8 mouse cellular contexts compared by ENCODE assay signal in the genomic region with DNA sequence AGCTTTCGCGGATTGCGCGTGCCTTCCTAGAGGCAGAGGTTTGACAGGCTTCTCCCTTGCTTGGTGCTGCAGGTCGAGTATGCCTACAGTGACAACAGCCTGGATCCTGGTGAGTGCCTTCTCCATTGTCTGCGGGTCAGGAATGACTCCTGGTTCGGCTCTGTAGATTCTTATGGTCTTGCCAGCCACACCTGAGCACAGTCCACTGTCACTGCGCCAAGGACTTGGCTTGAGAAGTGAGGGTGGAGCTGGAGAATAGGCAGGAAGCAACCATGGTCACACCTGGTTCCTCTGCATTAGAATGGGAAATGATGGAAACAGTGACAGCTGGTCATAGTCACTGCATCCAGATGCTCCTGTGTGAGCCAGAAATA. TPM values are rescaled to one million over a fixed set of nuclear protein-coding genes. Genes with fewer than 3 reads are reported as not detected.
DNase-seq lines count a peak whose midpoint lies in the region; ATAC-seq and TF ChIP-seq lines count a peak whose summit lies in the region.

No protein-coding gene starts in this region.

- ATAC-seq in megakaryocyte, adult 5-6 weeks (ENCODE audit: poor library complexity, severe bottlenecking), result no peak
- ATAC-seq in forebrain, embryonic 15.5 days (replicated peaks), result no peak
- no peak for ATAC-seq in limb, embryonic 11.5 days (ENCODE audit: insufficient number of reproducible peaks, low FRiP score, low TSS enrichment, low read depth)

- WGBS in forebrain, embryonic 15.5 days, result 13% methylated on average over 8 of the region's 8 CpGs
- WGBS in limb, embryonic 11.5 days, result 9% methylated on average over 8 of the region's 8 CpGs
- WGBS in small intestine, adult 2 months, result 3% methylated on average over 8 of the region's 8 CpGs

- H3K27ac ChIP-seq in forebrain, embryonic 15.5 days (replicated peaks), result peak overlapping the region; percentile 86
- H3K27ac ChIP-seq in limb, embryonic 11.5 days (replicated peaks; ENCODE audit: low read depth, low read length), result no peak overlapping the region
- peak overlapping the region; percentile 94 for H3K27ac ChIP-seq in small intestine, adult 2 months (ENCODE audit: insufficient read depth, low read depth, low read length)

- H3K27me3 ChIP-seq in megakaryocyte, embryonic 14.5 days (replicated peaks), result no peaks in the 10 kb centered on the region
- H3K27me3 ChIP-seq in forebrain, embryonic 15.5 days, result no peaks in the 10 kb centered on the region
- H3K27me3 ChIP-seq in limb, embryonic 11.5 days (ENCODE audit: control insufficient read depth, insufficient read depth, low read length), result no peaks in the 10 kb centered on the region
- no peaks in the 10 kb centered on the region for H3K27me3 ChIP-seq in small intestine, adult 2 months (ENCODE audit: control insufficient read depth, insufficient read depth, low read length)

- H3K9ac ChIP-seq in forebrain, embryonic 15.5 days (replicated peaks), result peak overlapping the region; percentile 76
- H3K9ac ChIP-seq in limb, embryonic 11.5 days (ENCODE audit: low read length), result peak overlapping the region; percentile 67

- H3K4me1 ChIP-seq in megakaryocyte, embryonic 14.5 days, result peaks cover 72% of the 10 kb centered on the region
- H3K4me1 ChIP-seq in forebrain, embryonic 15.5 days, result peaks cover 38% of the 10 kb centered on the region
- H3K4me1 ChIP-seq in limb, embryonic 11.5 days (ENCODE audit: control insufficient read depth, insufficient read depth, low read length), result peaks cover 18% of the 10 kb centered on the region
- peaks cover 27% of the 10 kb centered on the region for H3K4me1 ChIP-seq in small intestine, adult 2 months (ENCODE audit: control insufficient read depth, insufficient read depth, insufficient read length, low read length)

- no peak for TF ChIP-seq CTCF in small intestine, adult 2 months (IDR thresholded peaks at IDR 0.05; ENCODE audit: extremely low read depth, insufficient read length, insufficient replicate concordance, low read depth, low read length)

- H3K9me3 ChIP-seq in megakaryocyte, embryonic 14.5 days, result no peaks in the 10 kb centered on the region
- H3K9me3 ChIP-seq in forebrain, embryonic 15.5 days, result no peaks in the 10 kb centered on the region
- no peaks in the 10 kb centered on the region for H3K9me3 ChIP-seq in limb, embryonic 11.5 days (ENCODE audit: control insufficient read depth, low read length)

- no peak for DNase-seq in limb, embryonic 11.5 days (ENCODE audit: low spot score)
- DNase-seq in thymus, postnatal 36 days, result no peak
- DNase-seq in cerebellum, postnatal 4 days (ENCODE audit: low spot score in 2 of 2), result no peak
- no peak for DNase-seq in thymus, adult 18-20 months

- TF ChIP-seq POLR2A in small intestine, adult 2 months (IDR thresholded peaks at IDR 0.05; ENCODE audit: low read depth, low read length), result peak; percentile 92

- H3K4me2 ChIP-seq in forebrain, embryonic 15.5 days (replicated peaks), result peak overlapping the region; percentile 89
- H3K4me2 ChIP-seq in limb, embryonic 11.5 days (ENCODE audit: low read depth, severe bottlenecking), result peak overlapping the region; percentile 91

- peaks cover 80% of the 10 kb centered on the region for H3K36me3 ChIP-seq in megakaryocyte, embryonic 14.5 days (replicated peaks; ENCODE audit: low read length)
- peaks cover 42% of the 10 kb centered on the region for H3K36me3 ChIP-seq in forebrain, embryonic 15.5 days
- peaks cover 23% of the 10 kb centered on the region for H3K36me3 ChIP-seq in limb, embryonic 11.5 days (ENCODE audit: control insufficient read depth, insufficient read depth, low read length)
- H3K36me3 ChIP-seq in small intestine, adult 2 months (ENCODE audit: control insufficient read depth, insufficient read depth, low read length), result peaks cover 42% of the 10 kb centered on the region

- H3K4me3 ChIP-seq in megakaryocyte, embryonic 14.5 days (replicated peaks), result peak overlapping the region; percentile 92
- H3K4me3 ChIP-seq in forebrain, embryonic 15.5 days, result peak overlapping the region; percentile 73
- peak overlapping the region; percentile 82 for H3K4me3 ChIP-seq in limb, embryonic 11.5 days (ENCODE audit: low read depth, low read length)
- H3K4me3 ChIP-seq in small intestine, adult 2 months (ENCODE audit: low read depth, low read length), result peak overlapping the region; percentile 74

RNA-seq across cellular contexts. Expression of a gene that starts 0.6 kb away (rescaled TPM):
- 2.8 and 12.4 TPM in 2 replicates for polyA plus RNA-seq in megakaryocyte, embryonic 14.5 days (2012; ENCODE audit: insufficient read depth, low replicate concordance)
- 62.7 and 64.8 TPM in 2 replicates for total RNA-seq in megakaryocyte, adult 5-6 weeks (2015)
- 79.3 and 96.0 TPM in 2 replicates for total RNA-seq in megakaryocyte, adult 5-6 weeks (2017)
- polyA plus RNA-seq in forebrain, embryonic 15.5 days (2015; fragmentation: Nextera tagmentation; extraction: Ambion mirVana), result 92.9 and 96.5 TPM in 2 replicates
- 40.6 and 48.9 TPM in 2 replicates for polyA plus RNA-seq in limb, embryonic 11.5 days (2014; fragmentation: Nextera tagmentation; extraction: Ambion mirVana)
- polyA plus RNA-seq in small intestine, adult 2 months (2012; rRNA removed), result 54.1 and 100 TPM in 2 replicates

RNA-seq across cellular contexts. Expression of a gene that starts 5.3 kb away (rescaled TPM):
- 17.7 and 36.8 TPM in 2 replicates for polyA plus RNA-seq in megakaryocyte, embryonic 14.5 days (2012; ENCODE audit: insufficient read depth, low replicate concordance)
- total RNA-seq in megakaryocyte, adult 5-6 weeks (2015), result 10.6 and 13.1 TPM in 2 replicates
- 11.4 and 15.8 TPM in 2 replicates for total RNA-seq in megakaryocyte, adult 5-6 weeks (2017)
- polyA plus RNA-seq in forebrain, embryonic 15.5 days (2015; fragmentation: Nextera tagmentation; extraction: Ambion mirVana), result 47.8 and 52.7 TPM in 2 replicates
- 40.5 and 49.4 TPM in 2 replicates for polyA plus RNA-seq in limb, embryonic 11.5 days (2014; fragmentation: Nextera tagmentation; extraction: Ambion mirVana)
- polyA plus RNA-seq in small intestine, adult 2 months (2012; rRNA removed), result 26.3 and 38.9 TPM in 2 replicates

RNA-seq across cellular contexts. Expression of a gene that starts 7.6 kb away (rescaled TPM):
- polyA plus RNA-seq in megakaryocyte, embryonic 14.5 days (2012; ENCODE audit: insufficient read depth, low replicate concordance), result 10.4 TPM in 1 of 2 replicates, not detected in the other
- 11.5 and 14.9 TPM in 2 replicates for total RNA-seq in megakaryocyte, adult 5-6 weeks (2015)
- total RNA-seq in megakaryocyte, adult 5-6 weeks (2017), result 21.3 and 24.1 TPM in 2 replicates
- 40.5 and 45.0 TPM in 2 replicates for polyA plus RNA-seq in forebrain, embryonic 15.5 days (2015; fragmentation: Nextera tagmentation; extraction: Ambion mirVana)
- 71.1 and 71.6 TPM in 2 replicates for polyA plus RNA-seq in limb, embryonic 11.5 days (2014; fragmentation: Nextera tagmentation; extraction: Ambion mirVana)
- 0.22 and 0.46 TPM in 2 replicates for polyA plus RNA-seq in small intestine, adult 2 months (2012; rRNA removed)

RNA-seq across cellular contexts. Expression of a gene that starts 9.5 kb away (rescaled TPM):
- polyA plus RNA-seq in megakaryocyte, embryonic 14.5 days (2012; ENCODE audit: insufficient read depth, low replicate concordance), result 3.5 and 5.8 TPM in 2 replicates
- total RNA-seq in megakaryocyte, adult 5-6 weeks (2015), result 0.11 and 0.45 TPM in 2 replicates
- total RNA-seq in megakaryocyte, adult 5-6 weeks (2017), result 0.29 TPM in 1 of 2 replicates, not detected in the other
- 0.17 and 0.27 TPM in 2 replicates for polyA plus RNA-seq in forebrain, embryonic 15.5 days (2015; fragmentation: Nextera tagmentation; extraction: Ambion mirVana)
- 0.15 TPM in 1 of 2 replicates, not detected in the other for polyA plus RNA-seq in limb, embryonic 11.5 days (2014; fragmentation: Nextera tagmentation; extraction: Ambion mirVana)
- polyA plus RNA-seq in small intestine, adult 2 months (2012; rRNA removed), result 0.20 and 0.28 TPM in 2 replicates

RNA-seq across cellular contexts. Expression of a gene that starts 17.9 kb away (rescaled TPM):
- 30.7 and 32.1 TPM in 2 replicates for polyA plus RNA-seq in megakaryocyte, embryonic 14.5 days (2012; ENCODE audit: insufficient read depth, low replicate concordance)
- 7.2 and 7.9 TPM in 2 replicates for total RNA-seq in megakaryocyte, adult 5-6 weeks (2015)
- 8.9 and 9.1 TPM in 2 replicates for total RNA-seq in megakaryocyte, adult 5-6 weeks (2017)
- 7.9 and 8.1 TPM in 2 replicates for polyA plus RNA-seq in forebrain, embryonic 15.5 days (2015; fragmentation: Nextera tagmentation; extraction: Ambion mirVana)
- 5.2 and 5.3 TPM in 2 replicates for polyA plus RNA-seq in limb, embryonic 11.5 days (2014; fragmentation: Nextera tagmentation; extraction: Ambion mirVana)
- 11.8 and 19.1 TPM in 2 replicates for polyA plus RNA-seq in small intestine, adult 2 months (2012; rRNA removed)
